Mouse (Mus musculus) urinary bladder, postnatal 14 days (tissue): ENCODE results near the gene Gm40193.

Experiments
- DNase-seq: peaks from one replicate; pipeline ENCODE4 v3.0.0; 2021; ENCODE audit warnings: low spot score

The Gm40193 gene

GRCm38 (mm10) chr11:70506385-70506784 lies 26.4 kb downstream of the Gm40193 start:
- peak; percentile 81 for DNase-seq

GRCm38 (mm10) chr11:70504970-70505369 lies 27.8 kb downstream of the Gm40193 start, which contains the start of gene Tm4sf5:
Gene Tm4sf5, plus strand, starts transcription at chr11:70505244.
- no peak for DNase-seq

- no peak for DNase-seq
Measured at GRCm38 (mm10) chr11:70502018-70502417, 30.7 kb downstream of the Gm40193 start.

- no peak for DNase-seq
Measured at GRCm38 (mm10) chr11:70500476-70500812, 32.3 kb downstream of the Gm40193 start.

GRCm38 (mm10) chr11:70499566-70500475 lies 32.9 kb downstream of the Gm40193 start:
- DNase-seq = peak; percentile 46

- no peak for DNase-seq
Measured at GRCm38 (mm10) chr11:70489684-70490083, 43.1 kb downstream of the Gm40193 start.

- DNase-seq = no peak
Measured at GRCm38 (mm10) chr11:70489138-70489537, 43.6 kb downstream of the Gm40193 start.

- DNase-seq = no peak
Measured at GRCm38 (mm10) chr11:70487816-70488215, 44.9 kb downstream of the Gm40193 start.

GRCm38 (mm10) chr11:70485498-70485897 lies 47.2 kb downstream of the Gm40193 start:
- DNase-seq = no peak
